Mouse (Mus musculus): ENCODE data around the gene Duoxa1.

DNA sequence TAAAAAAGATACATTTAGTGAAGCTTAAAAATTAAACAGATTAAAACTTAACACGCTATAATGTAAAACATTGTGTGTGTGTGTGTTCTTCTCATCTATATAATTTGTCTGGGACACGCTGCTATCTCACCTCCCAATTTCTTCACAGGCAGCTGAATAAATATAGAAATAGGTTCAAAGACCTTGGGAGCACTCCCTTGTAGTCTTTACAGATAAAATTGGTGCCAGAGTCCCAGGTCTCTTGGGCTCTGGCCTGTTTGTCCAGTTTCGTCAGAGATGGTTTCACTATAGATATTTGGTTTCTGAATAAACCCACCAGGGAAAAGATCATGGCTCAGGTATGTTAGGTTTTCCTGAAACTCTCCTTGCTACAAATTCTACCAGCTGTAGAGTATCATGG is 34.8 kb downstream of the Duoxa1 start:
- TF ChIP-seq CTCF (IDR thresholded peaks at IDR 0.05; ENCODE audit: low read depth) (no peak), EP300 (IDR thresholded peaks at IDR 0.05; ENCODE audit: low read depth) (no peak)
